In genomic region chr2:135732651-135733050, GRCm38 (mm10) we compare ENCODE assay signal across 13 mouse cellular contexts.
"Had no signal": no experiment of that assay in that cellular context is flagged by ENCODE, and none has a peak within 500 bp of the region (broad histone marks: within the 10 kb centered on the region; RNA-seq: fewer than 3 reads in every experiment).

No protein-coding gene starts in this region.

- DNase-seq: kidney, postnatal 10 days; lung, embryonic 14.5 days; lung, postnatal 10 days; lung, postnatal 4 days; midbrain, embryonic 14.5 days; thymus, postnatal 4 days had no signal

- H3K4me2 ChIP-seq: liver, embryonic 15.5 days; lung, embryonic 14.5 days; neural tube, embryonic 15.5 days had no signal

- H3K4me3 ChIP-seq: left cerebral cortex, adult 2 months; limb, embryonic 10.5 days; liver, embryonic 15.5 days; midbrain, embryonic 10.5 days; myocyte; neural tube, embryonic 15.5 days had no signal

- H3K9me3 ChIP-seq: limb, embryonic 10.5 days; liver, embryonic 15.5 days; midbrain, embryonic 10.5 days; neural tube, embryonic 15.5 days had no signal

- H3K27ac ChIP-seq: left cerebral cortex, adult 2 months; limb, embryonic 10.5 days; liver, embryonic 15.5 days; midbrain, embryonic 10.5 days; neural tube, embryonic 15.5 days; stomach, postnatal 0 days had no signal

- H3K27me3 ChIP-seq: liver, embryonic 15.5 days; neural tube, embryonic 15.5 days had no signal

- H3K36me3 ChIP-seq: limb, embryonic 10.5 days; liver, embryonic 15.5 days; midbrain, embryonic 10.5 days; neural tube, embryonic 15.5 days had no signal

- H3K9ac ChIP-seq: liver, embryonic 15.5 days; lung, embryonic 14.5 days; neural tube, embryonic 15.5 days had no signal
